Mouse (Mus musculus) embryo, embryonic 10 days (tissue): ENCODE data around the gene Prex1.

Source experiments
- DNase-seq: peaks from one replicate; pipeline ENCODE4 v3.0.0-alpha.2; 2015; ENCODE audit warnings: low spot score

Prex1 gene

DNA sequence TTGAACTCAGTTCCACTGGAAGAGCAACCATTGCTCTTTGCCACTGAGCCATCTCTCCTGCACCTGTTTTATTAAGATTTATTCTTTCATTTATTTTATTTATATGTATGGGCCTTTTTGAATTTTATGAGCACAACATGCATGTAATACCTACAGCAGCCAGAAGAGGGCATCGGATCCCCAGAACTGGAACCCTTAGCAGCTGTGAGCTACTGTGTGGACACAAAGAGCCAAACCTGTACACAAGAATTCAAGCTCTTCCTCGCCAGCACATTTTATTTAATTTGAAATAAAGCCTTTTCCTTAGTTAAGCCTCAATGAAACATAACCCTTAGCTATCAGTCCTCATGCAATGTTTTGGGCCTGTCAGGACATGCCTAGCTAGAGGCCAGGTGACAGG, 158.1 kb downstream of the Prex1 start:
- DNase-seq: peak; percentile 60

- DNase-seq: no peak
Observed at GRCm38 (mm10) chr2:166554169-166554505, 159.5 kb downstream of the Prex1 start.

GRCm38 (mm10) chr2:166553502-166554168, 160.0 kb downstream of the Prex1 start:
- peak; percentile 82 for DNase-seq

GRCm38 (mm10) chr2:166552657-166553056, 161.0 kb downstream of the Prex1 start:
- DNase-seq: no peak

- DNase-seq: no peak
Observed at GRCm38 (mm10) chr2:166551831-166552498, 161.7 kb downstream of the Prex1 start.

DNA sequence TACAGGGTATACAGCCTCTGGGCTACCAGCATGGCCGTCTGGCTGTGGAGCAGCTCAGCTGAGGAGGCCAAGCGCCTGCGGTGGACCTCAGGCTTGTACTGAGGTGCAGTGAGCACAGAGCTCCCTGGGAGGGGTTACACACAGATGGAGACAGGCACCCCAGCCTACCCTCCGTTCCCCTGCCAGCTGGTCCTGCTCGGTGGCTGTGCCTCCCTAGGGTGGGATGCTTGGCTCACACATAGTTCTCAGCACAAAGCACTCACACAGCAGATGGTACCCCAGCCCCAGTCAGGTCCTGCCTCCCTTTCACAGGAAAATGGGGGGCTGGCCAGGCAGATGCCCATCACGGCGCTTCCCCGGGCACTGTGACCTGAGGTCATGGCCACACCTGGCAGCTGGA, 163.8 kb downstream of the Prex1 start:
- DNase-seq: no peak

- no peak for DNase-seq
Observed at GRCm38 (mm10) chr2:166549069-166549468, 164.6 kb downstream of the Prex1 start.

- peak; percentile 19 for DNase-seq
Observed at GRCm38 (mm10) chr2:166545580-166545979, 168.1 kb downstream of the Prex1 start.

DNA sequence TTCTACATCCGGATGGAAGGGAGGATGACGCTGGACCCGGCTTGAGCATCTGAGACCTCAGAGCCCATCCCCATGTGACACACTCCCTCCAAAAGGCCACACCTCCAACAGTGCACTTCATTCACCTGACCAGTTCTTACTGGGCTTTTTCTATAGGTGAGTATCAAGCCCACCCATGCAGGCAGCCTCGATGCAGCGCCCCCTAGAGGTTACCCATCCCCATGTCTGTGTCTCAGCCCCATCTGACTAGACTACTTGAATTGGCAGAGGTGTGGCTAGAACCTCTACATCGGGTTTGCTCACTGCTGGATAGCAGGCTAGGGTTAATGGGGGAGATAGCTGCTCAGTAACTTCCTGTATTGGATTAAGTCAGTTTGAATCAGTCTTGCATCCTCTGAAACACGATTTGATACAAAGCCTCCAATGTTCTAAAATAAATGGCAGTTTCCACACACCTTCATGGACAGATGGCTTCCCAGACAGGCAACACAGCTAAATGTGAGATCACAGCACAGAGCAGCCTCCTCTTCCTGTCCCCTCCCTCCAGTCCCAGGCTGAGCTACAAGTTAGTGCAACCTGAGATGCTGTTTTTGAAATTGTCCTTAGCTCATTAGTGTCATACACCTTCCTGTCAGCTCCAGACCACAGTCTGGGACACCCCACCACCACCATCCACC, 168.9 kb downstream of the Prex1 start:
- no peak for DNase-seq

DNA sequence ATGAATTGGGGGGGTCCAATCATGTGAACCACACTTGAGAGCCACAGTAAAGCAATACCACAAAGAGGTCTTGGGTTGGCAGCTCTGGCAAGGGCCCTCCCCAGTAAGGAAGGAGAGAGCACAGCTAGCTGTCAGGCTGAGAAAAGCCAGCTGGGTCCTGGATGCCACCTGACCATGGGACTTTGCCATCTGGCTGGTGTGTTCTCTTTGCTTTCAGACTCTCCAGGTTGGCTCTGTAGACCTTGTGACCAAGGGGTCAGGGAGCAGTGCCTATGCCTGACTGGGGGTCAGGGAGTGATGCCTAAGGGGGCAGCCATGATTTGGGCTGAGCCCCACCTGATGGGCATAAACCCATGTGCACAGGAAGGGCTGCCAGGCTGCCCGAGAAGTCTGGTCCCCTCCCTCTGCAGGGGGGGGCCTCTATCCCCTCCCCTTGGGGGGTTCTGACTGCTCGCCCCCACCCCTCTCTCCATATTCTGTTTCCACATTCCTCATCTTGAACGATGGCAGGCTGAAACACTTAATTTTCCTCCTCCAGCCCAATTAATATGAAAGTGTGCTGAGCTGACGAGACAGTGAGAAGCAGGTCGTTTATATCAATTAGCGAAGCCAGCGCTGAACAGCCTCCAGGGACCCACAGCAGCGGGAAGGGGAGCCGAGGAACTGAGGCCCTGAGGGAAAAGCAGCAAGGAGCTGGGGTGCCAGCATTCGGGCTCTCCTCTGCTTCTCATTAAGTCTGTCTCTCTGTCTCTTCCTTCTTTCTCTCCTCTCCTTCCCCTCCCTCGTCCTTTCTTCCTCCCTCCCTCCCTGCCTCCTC, 172.3 kb downstream of the Prex1 start:
- peak; percentile 25 for DNase-seq

DNA sequence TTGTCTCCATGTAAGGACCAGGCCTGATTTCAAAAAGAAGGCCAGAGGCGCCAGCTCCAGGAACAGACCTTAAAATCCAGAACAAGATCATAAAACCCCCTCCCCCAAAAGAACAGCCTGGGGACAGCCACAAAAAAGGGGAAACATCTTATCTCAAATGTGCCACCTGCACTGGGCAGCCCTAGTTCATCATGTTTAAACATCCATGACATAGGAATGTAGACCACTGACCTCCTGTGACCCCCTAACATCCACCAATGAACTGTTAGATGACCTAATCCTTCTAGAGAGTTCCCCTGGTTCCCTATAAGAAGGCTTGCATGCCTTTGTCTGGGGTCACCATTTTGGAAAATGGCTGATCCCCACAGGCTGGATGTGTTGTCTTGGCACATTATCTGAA, 173.4 kb downstream of the Prex1 start:
- no peak for DNase-seq

DNA sequence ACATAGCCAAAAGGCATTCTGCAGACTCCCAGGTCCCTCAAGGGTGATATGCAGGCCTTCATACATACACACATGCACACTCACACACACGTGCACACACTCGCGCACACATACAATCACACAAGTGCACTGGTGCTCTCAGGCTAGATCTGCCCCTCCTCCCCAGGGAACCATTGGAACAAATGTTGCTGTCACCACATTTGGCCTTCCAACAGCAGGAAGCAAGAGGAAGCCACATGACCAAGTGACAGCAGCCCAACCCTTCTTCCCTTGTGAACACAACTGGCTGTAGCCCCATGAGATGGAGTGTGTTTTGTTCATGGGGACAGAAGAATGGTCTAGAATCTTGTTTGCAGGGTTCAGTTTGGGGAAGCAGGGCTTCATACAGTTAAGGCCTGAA, 176.7 kb downstream of the Prex1 start:
- no peak for DNase-seq

- no peak for DNase-seq
Observed at GRCm38 (mm10) chr2:166535519-166535918, 178.1 kb downstream of the Prex1 start.

- DNase-seq: no peak
Observed at GRCm38 (mm10) chr2:166526204-166526603, 187.4 kb downstream of the Prex1 start.

- DNase-seq: no peak
Observed at GRCm38 (mm10) chr2:166523156-166523890, 190.3 kb downstream of the Prex1 start.

- no peak for DNase-seq
Observed at GRCm38 (mm10) chr2:166522612-166523120, 191.0 kb downstream of the Prex1 start.

- no peak for DNase-seq
Observed at GRCm38 (mm10) chr2:166521878-166522611, 191.6 kb downstream of the Prex1 start.

DNA sequence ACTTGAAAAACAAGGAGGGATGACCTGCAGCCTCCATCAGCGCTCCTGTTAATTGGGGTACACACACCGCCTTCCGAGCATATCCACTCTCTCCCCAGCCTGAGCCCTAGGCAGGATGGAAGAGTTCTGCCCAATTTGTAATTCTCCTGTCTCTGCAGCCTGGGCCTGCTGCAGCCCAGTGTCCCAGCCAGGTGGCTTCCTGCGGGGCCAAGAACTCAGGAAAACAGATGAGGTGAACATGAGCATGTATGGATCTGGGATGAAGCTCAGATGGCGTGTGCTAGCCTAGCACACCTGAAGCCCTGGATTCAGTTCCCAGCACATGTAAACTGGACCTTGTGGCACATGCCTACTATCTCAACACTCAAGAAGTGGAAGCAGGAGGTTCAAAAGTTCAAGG, 192.2 kb downstream of the Prex1 start:
- no peak for DNase-seq

DNA sequence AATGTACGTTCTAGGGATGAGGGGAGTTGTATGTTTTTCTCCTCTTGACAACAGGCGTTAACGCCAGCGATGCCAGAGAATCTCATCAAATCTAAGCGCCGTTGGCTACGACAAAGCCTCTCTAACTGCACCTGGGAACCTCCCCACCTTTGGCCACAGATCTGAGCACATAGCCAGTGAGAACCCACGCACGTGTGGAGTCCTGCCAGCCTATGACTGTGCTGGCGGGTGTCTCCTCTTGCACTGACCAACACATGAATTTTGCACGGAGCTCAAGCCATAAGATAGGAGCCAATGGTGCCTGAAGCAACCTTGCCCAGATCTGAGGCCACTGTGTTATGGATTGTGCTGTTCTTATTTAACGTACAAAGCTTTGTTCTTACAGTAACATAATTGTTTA, 193.1 kb downstream of the Prex1 start:
- no peak for DNase-seq

GRCm38 (mm10) chr2:166517392-166518174, 196.0 kb downstream of the Prex1 start:
- DNase-seq: peak; percentile 63
